Mouse (Mus musculus) adrenal gland, postnatal 4 days (tissue): ENCODE measurements around the gene Zdhhc3. TPM values are rescaled to one million over a fixed set of nuclear protein-coding genes. Genes with fewer than 3 reads are reported as not detected.

Source experiments
- DNase-seq, 2 experiments: peaks; one replicate each; pipeline ENCODE4 v3.0.0; 2021 to 2022; ENCODE audit warnings: low spot score in 2 of 2, mixed read lengths in 2 of 2
- total RNA-seq, 2 experiments: library from RNA; stranded (reverse); gene quantifications; 2 replicates each; pipeline ENCODE4 v1.2.3; 2021

Gene Zdhhc3
- total RNA-seq, 2 experiments from 2014 or later, result 77.9 to 81.1 TPM

- DNase-seq, result no peak
Observed at GRCm38 (mm10) chr9:123021636-123022379, 91.2 kb downstream of the Zdhhc3 start.

GRCm38 (mm10) chr9:123020995-123021631, 91.9 kb downstream of the Zdhhc3 start, which contains the start of gene Tmem42:
Gene Tmem42 (plus strand): TSS chr9:123021326.
- DNase-seq, result peak; percentile 74 to 76

Other genes with a start within 250 kb of the Zdhhc3 start
- gene Zfp445, start 247.2 kb downstream of the Zdhhc3 start, total RNA-seq, result 100 to 1,000 TPM; 194 to 202 TPM
- gene Zkscan7, start 227.5 kb downstream of the Zdhhc3 start, total RNA-seq, result 10 to 100 TPM; 16.7 to 18.7 TPM
- gene Zfp105, start 190.1 kb downstream of the Zdhhc3 start, total RNA-seq, result 10 to 100 TPM in 1 of 2 experiments, 1 to 10 TPM in 1; 10.0 to 13.4 TPM
- 10 to 100 TPM; 35.7 to 45.3 TPM for gene 1110059G10Rik, start 162.2 kb downstream of the Zdhhc3 start, total RNA-seq
- 10 to 100 TPM; 21.2 to 26.0 TPM for gene Kif15, start 162.2 kb downstream of the Zdhhc3 start, total RNA-seq
- 10 to 100 TPM; 24.5 to 29.4 TPM for gene Tmem42, start 91.9 kb downstream of the Zdhhc3 start, total RNA-seq
- 1 to 10 TPM; 1.3 to 1.4 TPM for gene Tgm4, start 78.5 kb downstream of the Zdhhc3 start, total RNA-seq
- 10 to 100 TPM; 55.3 to 60.2 TPM for gene Exosc7, start within 50 bp of the Zdhhc3 start, total RNA-seq
- 10 to 100 TPM; 37.2 to 44.0 TPM for gene Clec3b, start 37.7 kb upstream of the Zdhhc3 start, total RNA-seq
- gene Cdcp1, start 102.8 kb upstream of the Zdhhc3 start, total RNA-seq, result 1 to 10 TPM in 1 of 2 experiments, under 1 TPM in 1; 0.73 to 2.6 TPM
- 10 to 100 TPM; 25.0 to 25.7 TPM for gene Tmem158, start 147.6 kb upstream of the Zdhhc3 start, total RNA-seq